Mouse (Mus musculus) lung, postnatal 0 days (tissue): Measurements from ENCODE around the gene Smyd1.

Experiments used
- CTCF ChIP-seq: IDR thresholded peaks from 2 replicates; pipeline ENCODE4 v1.5.1; 2016; ENCODE audit warnings: antibody characterized with exemption, mild to moderate bottlenecking
- EP300 ChIP-seq: IDR thresholded peaks from 2 replicates; pipeline ENCODE4 v1.6.1; 2016; ENCODE audit warnings: antibody characterized with exemption, mild to moderate bottlenecking, control low read depth

- no peak for TF ChIP-seq CTCF
- TF ChIP-seq EP300 = no peak
Measured at GRCm38 (mm10) chr6:71243258-71243657, 78.8 kb downstream of the Smyd1 start.
